ENCODE assay signal across 9 mouse cellular contexts in genomic region chr3:149173537-149173936, GRCm38 (mm10).
DNase-seq lines count a peak whose midpoint lies in the region; ATAC-seq and TF ChIP-seq lines count a peak whose summit lies in the region.
"Had no signal": no experiment of that assay in that cellular context is flagged by ENCODE, and none has a peak within 500 bp of the region (broad histone marks: within the 10 kb centered on the region; RNA-seq: fewer than 3 reads in every experiment).

No protein-coding gene starts in this region.

- no peak overlapping the region for H3K4me3 ChIP-seq in kidney, adult 2 months (ENCODE audit: insufficient read depth, low read depth, low read length)
- no peak overlapping the region for H3K4me3 ChIP-seq in forebrain, embryonic 12.5 days (replicated peaks)
- H3K4me3 ChIP-seq: erythroblast, embryonic 14.5 days had no signal

- H3K27ac ChIP-seq in kidney, adult 2 months (ENCODE audit: insufficient read depth, low read depth, low read length), result no peak overlapping the region
- no peak overlapping the region for H3K27ac ChIP-seq in forebrain, embryonic 12.5 days

- H3K27me3 ChIP-seq in kidney, adult 2 months (replicated peaks; ENCODE audit: control insufficient read depth, insufficient read depth, low read length), result no peaks in the 10 kb centered on the region
- H3K27me3 ChIP-seq in forebrain, embryonic 12.5 days, result peaks cover 8% of the 10 kb centered on the region; the same call in 1 of the 2 replicates

- peak; percentile 83 for ATAC-seq in common myeloid progenitor, adult 5-6 weeks (replicated peaks; ENCODE audit: low read depth, poor library complexity, severe bottlenecking)
- ATAC-seq in hematopoietic stem cell, adult 5-6 weeks (replicated peaks in 1 of 2; ENCODE audit: insufficient read depth in 1 of 2, low FRiP score in 2 of 2, low TSS enrichment in 1 of 2, low read depth in 1 of 2, poor library complexity in 2 of 2, severe bottlenecking in 2 of 2), result peak; percentile 87 to 90
- ATAC-seq in monocyte, adult 5-6 weeks (replicated peaks; ENCODE audit: insufficient number of reproducible peaks, low FRiP score, low TSS enrichment, poor library complexity, severe bottlenecking), result no peak
- ATAC-seq in forebrain, embryonic 12.5 days (ENCODE audit: low FRiP score), result no peak

- H3K9ac ChIP-seq in forebrain, embryonic 12.5 days, result no peak overlapping the region

- WGBS in kidney, adult 2 months, result 55% methylated on average over 10 of the region's 10 CpGs
- WGBS in forebrain, embryonic 12.5 days, result 53% methylated on average over 10 of the region's 10 CpGs

- no peak for TF ChIP-seq CTCF in kidney, adult 2 months (conservative IDR thresholded peaks at IDR 0.05; ENCODE audit: insufficient read depth, insufficient read length, low read depth, low read length)

- TF ChIP-seq POLR2A in kidney, adult 2 months (IDR thresholded peaks at IDR 0.05; ENCODE audit: low read depth, low read length), result no peak

- peaks cover under 1% of the 10 kb centered on the region; the same call in 1 of the 2 replicates for H3K4me1 ChIP-seq in kidney, adult 2 months (ENCODE audit: control insufficient read depth, insufficient read depth, low read length)
- H3K4me1 ChIP-seq in forebrain, embryonic 12.5 days, result 0 out of 2 replicates have a peak, but pooled peaks cover 2% of the 10 kb centered on the region

- no peak overlapping the region for H3K4me2 ChIP-seq in forebrain, embryonic 12.5 days

- no peaks in the 10 kb centered on the region for H3K9me3 ChIP-seq in forebrain, embryonic 12.5 days

- peak; percentile 24 for DNase-seq in kidney, postnatal 10 days
- no peak for DNase-seq in kidney, adult 2 months
- peak; percentile 36 for DNase-seq in lung, postnatal 14 days
- DNase-seq: layer of hippocampus, postnatal 36 days had no signal

- H3K36me3 ChIP-seq in kidney, adult 2 months (ENCODE audit: control insufficient read depth, insufficient read depth, low read length), result no peaks in the 10 kb centered on the region
- H3K36me3 ChIP-seq in forebrain, embryonic 12.5 days (replicated peaks), result no peaks in the 10 kb centered on the region

Comparison
In these comparisons a context has a peak if more than half of its experiments do, and no peak if none do; other contexts are left out.
1. ATAC-seq: peak in common myeloid progenitor, adult 5-6 weeks (single experiment) and hematopoietic stem cell, adult 5-6 weeks (2 of 2); none in monocyte, adult 5-6 weeks (single experiment) and forebrain, embryonic 12.5 days (single experiment).